Mouse (Mus musculus) thymus, adult 2 months (tissue): ENCODE data around the gene Mtr. TPM values are rescaled to one million over a fixed set of nuclear protein-coding genes. Genes with fewer than 3 reads are reported as not detected.
"Not testable (repeated sequence)": the region's sequence is repeated elsewhere in the genome, so short reads cannot be mapped to it uniquely, and the experiment has no call there.

Experiments used
- DNase-seq: peaks from one replicate; pipeline ENCODE4 v3.0.0; 2021
- H3K27ac ChIP-seq: fragments of 200-500 bp; 2 replicates; pipeline ENCODE4 v1.5.1; 2012; ENCODE audit warnings: low read length, control low read depth; ENCODE audit not compliant: control insufficient read depth, insufficient read depth
- H3K27me3 ChIP-seq: fragments of 200-500 bp; 2 replicates; pipeline ENCODE4 v1.6.1; 2012; ENCODE audit warnings: mild to moderate bottlenecking, low read length, moderate library complexity, mixed read lengths; ENCODE audit not compliant: control insufficient read depth, insufficient read depth
- H3K36me3 ChIP-seq: fragments of 200-500 bp; 2 replicates; pipeline ENCODE4 v1.6.1; 2012; ENCODE audit warnings: mild to moderate bottlenecking, low read length, moderate library complexity; ENCODE audit not compliant: control insufficient read depth, insufficient read depth
- H3K4me1 ChIP-seq: fragments of 200-500 bp; replicated peaks from 2 replicates; pipeline ENCODE4 v1.6.1; 2012; ENCODE audit warnings: low read length; ENCODE audit not compliant: control insufficient read depth, insufficient read depth
- H3K4me3 ChIP-seq: fragments of 200-500 bp; 2 replicates; pipeline ENCODE4 v1.5.1; 2012; ENCODE audit warnings: mild to moderate bottlenecking, low read length, control low read depth, moderate library complexity; ENCODE audit not compliant: control insufficient read depth, insufficient read depth
- CTCF ChIP-seq: fragments of 200-500 bp; IDR thresholded peaks from 2 replicates; pipeline ENCODE4 v1.5.1; 2012; ENCODE audit warnings: mild to moderate bottlenecking, control low read depth, low read length, moderate library complexity, borderline replicate concordance; ENCODE audit not compliant: control insufficient read depth, poor library complexity, insufficient read depth; ENCODE audit errors: extremely low read depth
- POLR2A ChIP-seq: fragments of 200-500 bp; IDR thresholded peaks from 2 replicates; pipeline ENCODE4 v1.6.1; 2012; ENCODE audit warnings: mild to moderate bottlenecking, low read length, control low read depth, moderate library complexity; ENCODE audit not compliant: control insufficient read depth, poor library complexity, insufficient read depth; ENCODE audit errors: extremely low read depth
- WGBS: fragments of 180-500 bp; shearing (Covaris S2); methylation state at CpG from one replicate; pipeline ENCODE4 v1.1.7; 2018; 5-methylcytosine and 5-hydroxymethylcytosine counted together
- polyA plus RNA-seq: library from polyadenylated mRNA; depleted of rRNA; stranded (reverse); fragments of >200 nt; gene quantifications from 2 replicates; pipeline ENCODE4 v1.2.3, GENCODE M21; 2012; rRNA removed

Gene Mtr
- polyA plus RNA-seq, 1 experiment: 13.5 TPM

DNA sequence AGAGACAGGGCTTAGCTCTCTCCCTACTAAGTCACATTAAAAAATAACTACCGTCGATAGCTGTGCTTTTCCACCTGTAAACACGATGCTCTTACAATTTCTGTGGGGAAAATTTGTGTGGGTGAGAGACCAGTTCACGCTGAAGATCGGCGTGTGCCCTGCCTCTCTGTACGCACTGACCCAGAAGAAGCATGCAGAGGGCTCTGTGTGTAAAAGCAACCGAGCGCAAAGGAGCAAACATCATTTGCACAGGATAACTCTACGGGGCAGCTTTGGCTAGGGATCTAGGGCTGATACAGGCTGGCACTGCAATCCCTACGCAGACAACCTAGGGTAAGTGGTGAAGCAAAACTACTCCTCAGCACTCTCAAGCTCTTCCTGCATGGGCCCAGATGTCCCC lies 104.0 kb downstream of the Mtr start:
- 95% methylated on average over 11 of the region's 11 CpGs for WGBS
- Histone ChIP-seq H3K4me1 (no peaks in the 10 kb centered on the region), H3K4me3 (no peak overlapping the region), H3K27me3 (no peaks in the 10 kb centered on the region), H3K36me3 (no peaks in the 10 kb centered on the region), H3K27ac (no peak overlapping the region)
- DNase-seq: no peak
- TF ChIP-seq CTCF (no peak), POLR2A (no peak)

- H3K4me3 ChIP-seq: no peak overlapping the region
- H3K27me3 ChIP-seq: no peaks in the 10 kb centered on the region
- H3K4me1 ChIP-seq: no peaks in the 10 kb centered on the region
- no peak for DNase-seq
- H3K36me3 ChIP-seq: no peaks in the 10 kb centered on the region
- WGBS: 90% methylated on average over 6 of the region's 6 CpGs
- no peak for TF ChIP-seq CTCF
- no peak for TF ChIP-seq POLR2A
- H3K27ac ChIP-seq: no peak overlapping the region
These were observed 110.9 kb downstream of the Mtr start for GRCm38 (mm10) chr13:12146918-12147507.

DNA sequence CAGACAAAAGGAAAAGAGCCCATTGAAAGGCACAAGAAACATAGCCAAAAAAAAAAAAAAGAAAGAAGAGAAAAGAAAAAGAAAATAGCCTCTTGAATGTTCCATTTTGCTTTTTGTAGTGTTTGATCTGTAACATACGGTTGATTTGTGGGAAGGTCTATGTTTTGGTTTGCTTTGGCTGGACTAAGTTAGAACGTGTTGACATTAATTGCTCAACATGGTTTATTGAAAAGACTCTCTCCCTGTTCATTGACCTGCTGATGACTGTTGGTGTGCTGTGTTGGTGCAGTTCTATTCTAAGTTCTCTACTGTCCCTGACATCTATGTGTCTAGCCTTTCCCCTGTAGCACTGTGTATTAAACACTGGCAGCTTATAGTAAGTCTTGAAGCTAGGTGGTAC lies 111.5 kb downstream of the Mtr start:
- H3K4me3 ChIP-seq: no peak overlapping the region
- no peak for TF ChIP-seq POLR2A
- TF ChIP-seq CTCF: no peak
- WGBS: 90% methylated on average over 2 of the region's 2 CpGs
- no peak for DNase-seq
- no peak overlapping the region for H3K27ac ChIP-seq
- no peaks in the 10 kb centered on the region for H3K4me1 ChIP-seq
- H3K27me3 ChIP-seq: no peaks in the 10 kb centered on the region
- no peaks in the 10 kb centered on the region for H3K36me3 ChIP-seq

GRCm38 (mm10) chr13:12143347-12143746 lies 114.6 kb downstream of the Mtr start:
- no peaks in the 10 kb centered on the region for H3K27me3 ChIP-seq
- WGBS: 95% methylated on average over 5 of the region's 5 CpGs
- H3K27ac ChIP-seq: no peak overlapping the region
- no peaks in the 10 kb centered on the region for H3K36me3 ChIP-seq
- no peaks in the 10 kb centered on the region for H3K4me1 ChIP-seq
- no peak overlapping the region for H3K4me3 ChIP-seq
- no peak for TF ChIP-seq CTCF
- no peak for TF ChIP-seq POLR2A
- no peak for DNase-seq

GRCm38 (mm10) chr13:12136461-12136860 lies 121.5 kb downstream of the Mtr start:
- H3K4me3 ChIP-seq, H3K27ac ChIP-seq, H3K36me3 ChIP-seq, H3K4me1 ChIP-seq, H3K27me3 ChIP-seq, DNase-seq: not testable (repeated sequence)
- 96% methylated on average over 10 of the region's 10 CpGs for WGBS

DNA sequence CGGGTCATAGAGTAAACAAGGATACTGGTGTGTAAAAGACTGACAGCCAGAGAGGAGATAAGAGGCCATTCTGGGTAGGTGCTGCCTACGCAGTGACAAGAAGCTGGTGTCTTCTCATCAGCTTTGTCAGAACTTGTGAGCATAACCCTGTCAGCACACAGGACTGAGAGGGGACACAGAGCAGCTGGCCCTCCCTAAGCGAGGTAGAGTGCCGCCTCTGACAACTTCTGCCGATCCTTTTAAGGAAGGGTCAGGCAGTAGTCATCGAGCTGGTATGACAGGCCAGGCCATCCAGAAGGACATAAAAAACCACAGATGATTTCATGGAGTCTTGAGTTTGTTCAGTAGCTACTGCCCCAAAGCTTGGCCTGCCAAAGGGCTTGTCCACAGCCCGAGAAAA lies 124.4 kb downstream of the Mtr start:
- Histone ChIP-seq H3K4me1 (no peaks in the 10 kb centered on the region), H3K36me3 (no peaks in the 10 kb centered on the region), H3K4me3 (no peak overlapping the region), H3K27ac (no peak overlapping the region), H3K27me3 (no peaks in the 10 kb centered on the region)
- TF ChIP-seq CTCF: no peak
- no peak for TF ChIP-seq POLR2A
- DNase-seq: no peak
- WGBS: 90% methylated on average over 7 of the region's 7 CpGs

Other genes with a start within 250 kb of the Mtr start
- gene Ryr2, start 151.2 kb downstream of the Mtr start, polyA plus RNA-seq: 0.61 and 3.6 TPM in 2 replicates
- gene Actn2, start 82.6 kb upstream of the Mtr start, polyA plus RNA-seq: 19.2 and 93.2 TPM in 2 replicates
- 66.3 and 93.2 TPM in 2 replicates for gene Heatr1, start 136.9 kb upstream of the Mtr start, polyA plus RNA-seq
- 35.9 and 37.6 TPM in 2 replicates for gene Lgals8, start 206.8 kb upstream of the Mtr start, polyA plus RNA-seq